Mouse (Mus musculus) heart, postnatal 14 days (tissue): ENCODE results near the gene Ppil6. TPM values are rescaled to one million over a fixed set of nuclear protein-coding genes. Genes with fewer than 3 reads are reported as not detected.
A peak's percentile ranks its signal among the peaks of the same experiment; 100 is the strongest.

Source experiments
- DNase-seq, 2 experiments: peaks; one replicate each; pipeline ENCODE4 v3.0.0; 2021 to 2022
- intact Hi-C: fragments of 180-260 bp; cut with DNase I; formaldehyde crosslinking; loops from one replicate; pipeline ENCODE4 v1.15.1; 2025
- total RNA-seq, 2 experiments: library from RNA; stranded (reverse); gene quantifications; 2 replicates each; pipeline ENCODE4 v1.2.3; 2021

Gene Ppil6
- total RNA-seq, 2 experiments from 2014 or later: 1.6 to 3.0 TPM

DNA sequence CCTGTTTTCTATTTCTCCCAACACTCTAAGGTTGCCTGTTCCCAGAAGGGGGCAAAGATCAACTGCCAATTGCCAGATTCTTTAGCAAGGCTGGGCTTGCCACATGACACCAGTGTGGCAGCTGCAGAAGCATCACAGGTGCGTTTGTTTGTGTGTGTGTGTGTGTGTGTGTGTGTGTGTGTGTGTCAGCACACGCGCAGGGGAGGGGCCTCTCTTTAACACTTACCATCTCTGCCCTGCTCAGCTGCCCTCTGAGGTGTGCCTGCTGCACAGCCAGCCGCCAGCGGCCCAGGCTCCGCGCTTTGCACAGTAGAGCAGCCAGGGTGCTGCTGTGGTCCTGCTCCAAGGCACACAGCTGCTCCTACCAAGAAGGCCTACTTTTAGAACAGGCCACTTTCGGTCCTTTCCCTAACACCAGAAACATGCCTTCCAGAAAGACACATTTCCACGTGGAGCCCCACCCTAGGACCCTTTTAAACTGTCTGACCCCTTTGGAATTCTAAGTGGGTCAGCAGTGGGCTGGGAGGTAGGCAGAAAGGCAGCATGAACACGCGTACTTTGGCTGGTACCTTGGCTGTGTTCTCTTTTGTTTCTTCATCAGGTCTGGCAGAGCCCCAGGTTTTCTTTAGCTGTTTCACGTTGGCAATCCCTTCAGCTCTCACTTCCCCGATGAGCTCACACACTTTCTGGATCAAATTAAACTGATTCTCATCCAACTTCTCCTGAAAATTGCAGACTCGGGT lies 62.8 kb downstream of the Ppil6 start:
- intact Hi-C loops: no loop called here
- peak; percentile 44 to 55 for DNase-seq

DNA sequence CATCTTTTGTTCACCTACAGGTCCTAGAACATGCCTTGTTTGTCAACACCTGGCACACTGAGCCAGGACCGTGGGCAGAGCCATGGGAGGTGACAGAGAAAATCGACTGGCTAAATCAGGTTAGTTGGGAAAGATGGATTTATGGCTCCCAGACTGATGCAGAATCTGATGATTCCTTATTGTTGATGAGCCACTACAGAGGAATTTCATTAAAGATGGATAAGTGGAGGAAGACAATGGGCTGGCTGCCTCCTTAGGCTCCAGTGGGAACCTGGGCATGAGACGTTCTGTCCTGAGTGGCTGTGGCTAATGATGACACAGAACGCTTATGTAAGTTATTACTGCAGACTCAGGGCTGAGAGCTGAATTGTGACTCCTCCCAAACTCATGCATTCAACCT lies 63.5 kb downstream of the Ppil6 start:
- intact Hi-C loops: no loop called here
- no peak for DNase-seq

DNA sequence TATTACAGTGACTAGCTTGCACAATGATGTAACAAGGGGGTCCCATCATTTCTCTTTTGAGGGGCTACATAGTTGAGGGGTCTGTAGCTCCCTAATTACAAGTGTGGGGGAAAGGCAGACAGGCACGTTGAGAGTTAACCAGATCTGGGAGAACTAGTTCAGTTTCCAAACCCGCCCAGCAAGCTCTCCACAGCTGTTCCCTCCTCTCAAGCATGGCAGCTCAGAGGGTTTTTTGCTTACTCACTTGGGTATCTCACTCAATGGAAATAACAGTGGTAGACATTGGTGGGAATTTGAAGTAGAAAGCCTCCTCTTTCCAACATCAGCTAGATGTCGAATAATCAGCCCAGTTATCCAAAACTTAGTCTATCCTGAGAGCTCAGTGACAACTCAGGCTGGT lies 64.8 kb downstream of the Ppil6 start:
- no peak for DNase-seq
- intact Hi-C loops: no loop called here

DNA sequence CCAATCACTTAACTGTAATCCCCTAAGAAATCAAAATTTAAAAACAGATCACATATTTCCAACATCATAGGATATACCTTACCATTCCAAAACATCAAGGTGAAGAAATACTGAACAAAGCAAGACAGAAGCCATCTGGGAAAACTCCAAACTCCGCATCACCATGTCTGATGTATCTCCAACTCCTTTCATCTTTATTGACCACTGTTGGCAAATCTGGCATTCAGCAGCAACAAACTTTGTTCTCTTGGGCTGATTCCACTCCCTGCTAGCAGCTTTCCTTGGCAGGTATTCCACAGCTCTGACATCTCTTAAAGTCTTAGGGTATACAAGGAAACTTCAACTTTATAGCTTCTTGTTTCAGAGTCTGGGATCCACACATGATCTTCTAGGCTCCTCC lies 68.2 kb downstream of the Ppil6 start:
- intact Hi-C loops: no loop called here
- no peak for DNase-seq

DNA sequence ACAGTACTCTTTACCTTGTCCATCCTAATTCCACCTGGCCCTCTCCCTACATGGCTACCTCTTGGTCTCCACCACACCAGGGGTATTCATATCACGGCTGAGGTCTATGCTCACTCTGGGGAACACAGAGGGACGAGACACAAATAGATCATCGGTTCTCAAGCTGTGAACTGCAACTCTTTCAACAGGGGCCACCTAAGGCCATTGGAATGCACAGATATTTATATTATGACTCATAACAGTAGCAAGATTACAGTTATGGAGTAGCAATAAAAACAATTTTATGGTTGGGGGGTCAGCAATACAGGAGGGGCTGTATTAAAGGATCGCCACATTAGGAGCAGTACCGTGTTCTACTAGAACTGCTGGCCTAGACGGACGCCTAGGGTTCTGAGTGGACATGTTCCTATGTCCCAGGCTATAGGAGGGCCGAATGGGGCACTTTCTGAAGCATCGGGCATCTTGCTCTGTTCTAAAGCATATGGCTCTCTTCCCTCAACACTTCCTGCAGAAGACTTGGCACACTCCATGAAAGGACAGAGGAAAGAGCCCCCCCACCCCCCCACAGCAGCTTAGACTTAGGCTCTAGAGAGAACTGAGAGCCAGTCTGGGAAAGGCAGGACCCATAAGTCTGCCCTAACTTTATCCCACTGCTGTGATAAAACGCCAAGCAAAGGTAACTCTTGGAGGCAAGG lies 71.6 kb downstream of the Ppil6 start:
- intact Hi-C loops: no loop called here

More for the DNA sequence above, 71.6 kb downstream of the Ppil6 start:
- no peak for DNase-seq

Other genes starting within 250 kb of the Ppil6 start
- gene Fig4, start 187.2 kb upstream of the Ppil6 start, total RNA-seq: 10 to 100 TPM; 22.6 to 24.3 TPM
- under 1 TPM; 0.05 to 0.07 TPM for gene Ak9, start 186.5 kb upstream of the Ppil6 start, total RNA-seq
- gene Zbtb24, start 40.1 kb upstream of the Ppil6 start, total RNA-seq: 1 to 10 TPM; 9.6 to 9.8 TPM
- 10 to 100 TPM; 20.6 to 20.8 TPM for gene Mical1, start 14.1 kb upstream of the Ppil6 start, total RNA-seq
- 10 to 100 TPM; 42.8 to 45.3 TPM for gene Smpd2, start 70 bp upstream of the Ppil6 start, total RNA-seq
- 100 to 1,000 TPM; 140 to 155 TPM for gene Cd164, start 29.0 kb downstream of the Ppil6 start, total RNA-seq
- gene Ccdc162, start 226.2 kb downstream of the Ppil6 start, total RNA-seq: under 1 TPM; 0.10 to 0.74 TPM